Mouse (Mus musculus): ENCODE data around the gene Clasp2. TPM values are rescaled to one million over a fixed set of nuclear protein-coding genes. Genes with fewer than 3 reads are reported as not detected.

Gene Clasp2
- total RNA-seq (2023), result 23.9 and 39.7 TPM in 2 replicates

DNA sequence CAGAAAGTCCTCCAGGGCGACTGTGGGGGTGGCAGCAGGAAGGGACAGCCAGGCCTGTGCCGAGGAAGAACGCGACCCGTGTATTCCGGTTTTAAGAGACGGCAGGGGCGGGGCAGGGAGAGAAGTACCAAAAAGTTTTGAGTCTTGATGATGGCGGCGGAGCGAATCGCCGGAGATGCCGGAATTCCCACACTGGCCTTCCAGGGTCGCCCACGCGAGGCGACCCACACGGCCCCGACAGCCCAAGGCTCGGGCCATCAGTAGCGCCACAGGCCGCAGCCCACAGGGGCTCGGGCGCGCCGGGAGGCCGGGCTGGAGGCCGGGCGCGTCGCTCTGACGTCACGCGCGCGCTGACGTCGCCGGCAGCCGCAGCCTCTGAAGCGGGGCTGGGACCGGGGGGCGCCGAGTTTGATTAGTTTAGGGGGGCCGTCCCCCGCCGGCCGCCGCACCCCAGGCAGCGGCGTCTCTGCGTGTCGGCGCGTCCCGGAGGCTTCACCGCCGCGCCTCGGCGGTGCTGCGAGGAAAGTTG lies at the start of gene Clasp2:
Clasp2 (plus strand) TSS at position 366 of the 529 bp plus-strand sequence.

GRCm38 (mm10) chr9:113707481-113708360 lies 33.6 kb upstream of the Clasp2 start, which contains the start of gene Pdcd6ip:
TSS of gene Pdcd6ip (minus strand) at chr9:113708259.

GRCm38 (mm10) chr9:113930534-113931374 lies 189.5 kb downstream of the Clasp2 start, which contains the start of gene Ubp1:
TSS of gene Ubp1 (plus strand) at chr9:113930934.

Other genes with a start within 250 kb of the Clasp2 start
- 122 and 130 TPM in 2 replicates for gene Pdcd6ip, start 33.2 kb upstream of the Clasp2 start, total RNA-seq (2023)
- gene Ubp1, start 189.5 kb downstream of the Clasp2 start, total RNA-seq (2023), result 108 and 156 TPM in 2 replicates

Measured in neutrophil, adult 65 days (primary cell).